ENCODE assay signal across 8 mouse cellular contexts in the genomic region with DNA sequence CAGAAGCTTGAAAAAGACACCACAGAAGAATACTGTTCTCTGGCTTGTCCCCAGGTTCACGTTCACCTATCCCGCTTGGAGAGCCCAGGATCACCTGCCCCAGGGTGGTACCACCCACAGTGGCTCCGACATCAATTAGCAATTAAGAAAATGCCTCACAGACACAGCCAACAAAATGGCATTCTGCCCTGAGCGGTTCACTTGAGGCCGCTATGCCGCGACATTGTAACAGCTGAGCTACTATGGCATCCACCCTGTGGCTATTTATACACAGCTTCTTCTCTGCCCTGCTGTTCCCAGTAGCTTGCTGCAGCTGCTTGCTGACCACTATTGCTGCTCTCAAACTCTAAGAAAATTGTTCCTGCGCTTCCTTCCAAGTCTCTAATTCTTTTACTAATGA. TPM values are rescaled to one million over a fixed set of nuclear protein-coding genes. Genes with fewer than 3 reads are reported as not detected.
A peak's percentile ranks its signal among the peaks of the same experiment; 100 is the strongest.
DNase-seq lines count a peak whose midpoint lies in the region; ATAC-seq lines count a peak whose summit lies in the region.

No protein-coding gene starts in this region.

- peak overlapping the region; percentile 66 for H3K4me2 ChIP-seq in neural tube, embryonic 13.5 days

- H3K27ac ChIP-seq in neural tube, embryonic 13.5 days (replicated peaks): no peak overlapping the region

- intact Hi-C loops in heart, postnatal 25 days (cut with DNase I): loop anchor here (10.0 kb wide), 2 partner anchors 96 to 896 kb away; partner anchors contain the start of genes Fastkd3 and Mtrr

- no peak for ATAC-seq in neural tube, embryonic 13.5 days (ENCODE audit: low read depth)

- peaks cover 40% of the 10 kb centered on the region for H3K27me3 ChIP-seq in neural tube, embryonic 13.5 days

- no peaks in the 10 kb centered on the region for H3K9me3 ChIP-seq in neural tube, embryonic 13.5 days

- H3K4me3 ChIP-seq in neural tube, embryonic 13.5 days: peak overlapping the region; percentile 36; the same call in 1 of the 2 replicates

- WGBS in neural tube, embryonic 13.5 days: 4% methylated on average over 8 of the region's 8 CpGs

- DNase-seq in heart, adult 11 months: peak; percentile 95
- DNase-seq in heart, postnatal 25 days (ENCODE audit: low spot score): no peak
- peak; percentile 37 for DNase-seq in cerebellum, adult 9-10 months
- DNase-seq in heart, adult 18-20 months: peak; percentile 42 to 55
- DNase-seq in kidney, adult 9 months: peak; percentile 41
- DNase-seq in ovary, postnatal 36 days (ENCODE audit: low spot score): no peak
- DNase-seq in adrenal gland, postnatal 25 days: no peak

- H3K9ac ChIP-seq in neural tube, embryonic 13.5 days: 0 out of 2 replicates have a peak overlapping the region, but pooled peaks have one; percentile 53

- H3K36me3 ChIP-seq in neural tube, embryonic 13.5 days: no peaks in the 10 kb centered on the region

- H3K4me1 ChIP-seq in neural tube, embryonic 13.5 days (replicated peaks): peaks cover 25% of the 10 kb centered on the region

RNA-seq across cellular contexts. Expression of gene Nsun2, which starts 52.5 kb away (rescaled TPM):
- 10 to 100 TPM; 33.5 to 38.2 TPM for total RNA-seq in heart, postnatal 25 days (2021)
- total RNA-seq in heart, adult 18-20 months (2021): 10 to 100 TPM; 47.1 to 49.1 TPM
- 78.5 and 87.1 TPM in 2 replicates for polyA plus RNA-seq in neural tube, embryonic 13.5 days (2015; fragmentation: Nextera tagmentation; extraction: Ambion mirVana)
- total RNA-seq in adrenal gland, postnatal 25 days (2021): 84.4 and 102 TPM in 2 replicates

RNA-seq across cellular contexts. Expression of gene Tent4a, which starts 53.4 kb away (rescaled TPM):
- total RNA-seq in heart, postnatal 25 days (2021): 10 to 100 TPM; 12.0 to 12.6 TPM
- total RNA-seq in heart, adult 18-20 months (2021): 10 to 100 TPM; 10.4 to 11.1 TPM
- polyA plus RNA-seq in neural tube, embryonic 13.5 days (2015; fragmentation: Nextera tagmentation; extraction: Ambion mirVana): 6.1 and 6.3 TPM in 2 replicates
- total RNA-seq in adrenal gland, postnatal 25 days (2021): 23.4 and 25.4 TPM in 2 replicates

Comparison
In these comparisons a context has a peak if more than half of its experiments do, and no peak if none do; other contexts are left out.
1. DNase-seq: peak in heart, adult 11 months (single experiment), cerebellum, adult 9-10 months (single experiment), heart, adult 18-20 months (2 of 2) and kidney, adult 9 months (single experiment); none in heart, postnatal 25 days (single experiment), ovary, postnatal 36 days (single experiment) and adrenal gland, postnatal 25 days (single experiment).